Mouse (Mus musculus) megakaryocyte, embryonic 14.5 days (primary cell): ENCODE data around the gene Baz1a. TPM values are rescaled to one million over a fixed set of nuclear protein-coding genes. Genes with fewer than 3 reads are reported as not detected.
A peak's percentile ranks its signal among the peaks of the same experiment; 100 is the strongest.

ENCODE experiments used
- H3K27me3 ChIP-seq: replicated peaks from 2 replicates; pipeline ENCODE3; 2012; ENCODE audit warnings: inconsistent platforms
- H3K36me3 ChIP-seq: replicated peaks from 2 replicates; pipeline ENCODE3; 2012; ENCODE audit warnings: low read length, inconsistent platforms, mixed read lengths
- H3K4me1 ChIP-seq: 2 replicates; pipeline ENCODE4 v1.6.1; 2012; ENCODE audit warnings: inconsistent platforms
- H3K4me3 ChIP-seq: replicated peaks from 2 replicates; pipeline ENCODE3; 2012; ENCODE audit warnings: moderate library complexity, mild to moderate bottlenecking, inconsistent platforms
- H3K9me3 ChIP-seq: 2 replicates; pipeline ENCODE4 v1.6.1; 2012; ENCODE audit warnings: inconsistent platforms
- FLI1 ChIP-seq: IDR thresholded peaks from 2 replicates; pipeline ENCODE4 v1.6.1; 2012; ENCODE audit warnings: low read length, inconsistent platforms, mixed read lengths
- GATA1 ChIP-seq: IDR thresholded peaks from 3 replicates; pipeline ENCODE4 v1.6.1; 2012; ENCODE audit warnings: mixed read lengths, low read length, inconsistent platforms, borderline replicate concordance
- polyA plus RNA-seq: library from polyadenylated mRNA; stranded (reverse); fragments of >175 nt; gene quantifications from 2 replicates; pipeline ENCODE4 v1.2.3, GENCODE M21; 2012; ENCODE audit warnings: low replicate concordance; ENCODE audit not compliant: insufficient read depth

Baz1a gene
- polyA plus RNA-seq, 1 experiment, result 4.2 TPM

DNA sequence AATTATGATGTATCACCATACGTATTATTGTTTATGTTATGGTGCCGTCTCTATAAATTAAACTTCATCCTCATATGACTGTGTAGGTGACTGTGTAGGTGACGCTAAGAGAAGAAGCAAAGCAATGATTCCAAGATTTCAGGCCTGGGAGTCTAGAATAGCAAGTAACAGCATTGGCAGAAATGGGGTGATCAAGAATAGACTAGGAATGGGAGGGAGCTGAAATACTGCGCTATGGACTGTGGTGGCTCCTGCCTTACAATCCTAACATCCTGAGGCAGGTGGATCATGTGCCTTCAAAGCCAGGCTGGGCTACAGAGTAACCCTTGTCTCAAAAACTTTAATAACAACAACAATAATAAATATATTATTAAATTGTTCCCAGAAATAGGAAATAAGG, 19.7 kb downstream of the Baz1a start:
- no peak overlapping the region for H3K4me3 ChIP-seq
- no peaks in the 10 kb centered on the region for H3K9me3 ChIP-seq
- TF ChIP-seq FLI1, result no peak
- TF ChIP-seq GATA1, result no peak
- peaks cover 2% of the 10 kb centered on the region for H3K27me3 ChIP-seq
- no peaks in the 10 kb centered on the region for H3K36me3 ChIP-seq
- peaks cover 35% of the 10 kb centered on the region for H3K4me1 ChIP-seq

DNA sequence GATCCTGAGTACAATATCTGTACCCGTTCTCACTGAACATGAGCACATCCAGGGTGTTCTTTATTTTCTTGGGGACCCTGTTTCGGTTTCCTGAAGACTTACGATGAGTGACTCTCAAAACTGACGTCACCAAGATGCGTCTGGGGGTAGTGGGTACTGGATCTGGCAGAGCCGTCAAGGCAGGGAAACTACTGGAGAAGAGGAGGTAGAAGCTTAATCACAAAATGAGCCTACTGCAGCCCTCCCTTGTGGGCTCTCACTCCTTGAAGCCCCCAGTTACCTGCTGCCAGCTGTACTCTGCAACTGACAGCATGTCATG, 20.1 kb downstream of the Baz1a start:
- no peak for TF ChIP-seq FLI1
- no peak for TF ChIP-seq GATA1
- H3K9me3 ChIP-seq, result no peaks in the 10 kb centered on the region
- H3K36me3 ChIP-seq, result no peaks in the 10 kb centered on the region
- H3K27me3 ChIP-seq, result peaks cover 2% of the 10 kb centered on the region
- no peak overlapping the region for H3K4me3 ChIP-seq
- peaks cover 31% of the 10 kb centered on the region for H3K4me1 ChIP-seq

DNA sequence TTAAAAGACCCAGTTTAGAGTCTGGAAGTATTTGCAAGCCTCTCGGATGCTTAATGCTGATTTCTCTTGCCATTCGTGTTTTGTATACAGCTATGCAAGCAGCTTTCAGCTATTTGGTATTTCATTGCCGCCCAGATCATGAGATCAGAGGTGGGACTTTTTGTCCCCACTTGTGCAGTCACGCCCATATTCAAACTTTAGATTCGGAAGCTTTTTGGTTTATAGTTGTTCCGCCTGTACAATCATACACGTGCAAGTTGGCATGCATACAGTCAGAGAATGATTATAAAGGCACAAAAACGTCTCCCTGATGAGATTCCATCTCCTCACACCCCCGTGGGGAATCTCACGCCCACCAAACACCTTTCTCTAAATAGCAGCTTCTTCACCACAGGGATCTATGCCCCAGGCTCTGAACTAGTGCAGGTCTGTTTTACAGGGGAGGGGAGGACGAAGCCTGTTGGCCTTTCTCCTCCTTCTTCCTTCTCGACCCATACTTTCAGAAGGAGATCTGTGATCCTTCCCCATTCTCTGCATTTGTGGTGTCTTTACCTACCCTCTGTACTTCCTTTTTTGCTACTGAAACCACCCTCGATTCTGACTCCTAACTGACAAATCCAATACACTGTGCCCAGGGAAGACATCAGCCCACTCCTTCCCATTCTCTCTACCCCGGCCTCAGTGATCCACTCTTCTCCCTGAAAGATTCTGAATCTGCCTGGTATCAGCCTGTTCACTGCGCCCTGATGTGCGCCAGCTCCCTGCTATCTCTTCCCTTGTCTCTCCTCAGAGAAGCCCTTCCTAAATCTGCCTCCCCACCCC, 20.7 kb downstream of the Baz1a start:
- Histone ChIP-seq H3K27me3 (peaks cover 2% of the 10 kb centered on the region), H3K4me1 (peaks cover 27% of the 10 kb centered on the region), H3K9me3 (no peaks in the 10 kb centered on the region), H3K4me3 (peak overlapping the region; percentile 40), H3K36me3 (no peaks in the 10 kb centered on the region)
- TF ChIP-seq FLI1 (no peak), GATA1 (no peak)

GRCm38 (mm10) chr12:54992814-54993213, 21.3 kb downstream of the Baz1a start:
- TF ChIP-seq FLI1 (no peak), GATA1 (no peak)
- Histone ChIP-seq H3K4me1 (peaks cover 23% of the 10 kb centered on the region), H3K27me3 (peaks cover 2% of the 10 kb centered on the region), H3K9me3 (no peaks in the 10 kb centered on the region), H3K36me3 (no peaks in the 10 kb centered on the region), H3K4me3 (no peak overlapping the region)

- peaks cover 26% of the 10 kb centered on the region for H3K4me1 ChIP-seq
- no peak for TF ChIP-seq FLI1
- H3K27me3 ChIP-seq, result no peaks in the 10 kb centered on the region
- H3K36me3 ChIP-seq, result peaks cover under 1% of the 10 kb centered on the region
- H3K4me3 ChIP-seq, result no peak overlapping the region
- no peaks in the 10 kb centered on the region for H3K9me3 ChIP-seq
Observed at GRCm38 (mm10) chr12:54988323-54988850, 25.8 kb downstream of the Baz1a start.

GRCm38 (mm10) chr12:54987156-54987555, 27.0 kb downstream of the Baz1a start:
- Histone ChIP-seq H3K9me3 (no peaks in the 10 kb centered on the region), H3K27me3 (no peaks in the 10 kb centered on the region), H3K36me3 (peaks cover 13% of the 10 kb centered on the region), H3K4me3 (no peak overlapping the region), H3K4me1 (peaks cover 25% of the 10 kb centered on the region)
- TF ChIP-seq GATA1, result no peak
- TF ChIP-seq FLI1, result no peak

GRCm38 (mm10) chr12:54986052-54986717, 28.0 kb downstream of the Baz1a start, which contains the start of gene Gm20403:
Gene Gm20403 (minus strand): TSS chr12:54986529.
- Histone ChIP-seq H3K27me3 (no peaks in the 10 kb centered on the region), H3K4me3 (peak within 1 kb of the TSS; percentile 94), H3K4me1 (peaks cover 35% of the 10 kb centered on the region), H3K9me3 (no peaks in the 10 kb centered on the region), H3K36me3 (peaks cover 23% of the 10 kb centered on the region)
- no peak for TF ChIP-seq FLI1
- TF ChIP-seq GATA1, result no peak

GRCm38 (mm10) chr12:54985257-54986051, 28.7 kb downstream of the Baz1a start:
- H3K4me3 ChIP-seq, result peak overlapping the region; percentile 94
- H3K27me3 ChIP-seq, result no peaks in the 10 kb centered on the region
- TF ChIP-seq FLI1 (no peak), GATA1 (no peak)
- peaks cover 42% of the 10 kb centered on the region for H3K4me1 ChIP-seq
- no peaks in the 10 kb centered on the region for H3K9me3 ChIP-seq
- peaks cover 26% of the 10 kb centered on the region for H3K36me3 ChIP-seq

- Histone ChIP-seq H3K27me3 (no peaks in the 10 kb centered on the region), H3K36me3 (peaks cover 33% of the 10 kb centered on the region), H3K4me3 (peak overlapping the region; percentile 94), H3K9me3 (no peaks in the 10 kb centered on the region), H3K4me1 (peaks cover 45% of the 10 kb centered on the region)
- TF ChIP-seq FLI1, result no peak
- no peak for TF ChIP-seq GATA1
Observed at GRCm38 (mm10) chr12:54984701-54985256, 29.4 kb downstream of the Baz1a start.
